Mouse (Mus musculus) kidney, postnatal 14 days (tissue): ENCODE data around the gene Glis1.
A peak's percentile ranks its signal among the peaks of the same experiment; 100 is the strongest.

Experiments
- DNase-seq: peaks from one replicate; pipeline ENCODE4 v3.0.0; 2022; ENCODE audit warnings: mixed read lengths

The Glis1 gene

DNA sequence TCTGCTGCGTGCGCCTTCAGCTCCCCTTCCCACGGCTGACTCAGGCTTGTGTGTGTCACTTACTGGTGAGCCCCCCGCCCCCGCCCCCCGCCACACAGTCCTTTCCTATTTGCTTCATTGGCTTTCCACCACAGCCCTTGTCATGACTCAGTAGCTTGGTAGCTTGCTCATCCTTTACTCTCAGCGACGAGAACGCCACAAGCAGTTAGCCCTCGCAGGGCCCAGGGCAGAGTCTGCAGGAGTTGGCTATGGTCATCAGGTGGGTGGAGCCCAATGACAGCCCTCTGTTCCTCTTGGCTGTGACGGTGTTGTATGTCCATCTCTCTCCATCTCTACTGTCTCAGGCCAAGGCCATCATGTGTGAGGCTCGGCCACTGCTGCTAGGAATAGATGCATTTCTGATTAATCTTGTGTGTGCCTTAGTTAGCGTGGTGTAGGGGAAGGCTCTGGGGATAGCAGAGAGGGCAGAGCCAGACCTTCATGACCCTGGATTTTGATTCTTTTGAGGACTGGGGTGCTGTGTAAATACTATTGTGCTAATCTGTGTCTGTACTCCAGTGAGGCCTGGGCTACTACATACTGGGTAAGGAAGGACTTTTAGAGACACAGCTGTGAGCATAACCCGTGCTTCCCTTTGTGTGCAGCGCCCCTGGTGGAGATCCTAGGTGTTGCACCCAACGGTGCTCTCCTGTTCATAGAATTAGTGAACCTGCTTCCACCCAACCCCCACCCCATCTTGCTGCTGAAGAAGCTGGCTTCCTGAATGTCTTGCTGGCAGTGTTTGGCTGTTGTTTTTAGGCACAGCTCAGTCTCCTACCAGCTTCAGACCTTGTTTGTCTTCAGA, 19.0 kb downstream of the Glis1 start:
- DNase-seq: peak; percentile 90

DNA sequence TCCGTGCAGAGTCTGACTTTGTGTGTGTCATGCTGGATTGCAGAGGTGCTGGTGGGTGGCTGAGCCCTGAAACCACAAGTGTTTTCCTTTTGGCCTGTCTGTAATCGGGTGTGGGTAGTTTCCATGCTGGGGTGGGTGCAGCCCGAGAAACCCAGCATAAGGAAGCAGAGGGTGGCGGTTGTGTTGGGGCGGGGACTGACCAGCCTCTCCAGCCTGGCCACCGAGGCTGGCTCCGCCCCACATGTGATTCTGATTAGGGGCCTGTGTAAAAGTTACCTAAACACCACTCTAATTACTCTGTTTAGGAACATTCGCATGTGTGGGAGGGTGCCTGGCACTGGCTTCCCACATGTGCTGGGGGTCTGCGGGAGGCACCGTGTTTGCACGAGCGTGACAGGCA, 23.2 kb downstream of the Glis1 start:
- DNase-seq: no peak

DNA sequence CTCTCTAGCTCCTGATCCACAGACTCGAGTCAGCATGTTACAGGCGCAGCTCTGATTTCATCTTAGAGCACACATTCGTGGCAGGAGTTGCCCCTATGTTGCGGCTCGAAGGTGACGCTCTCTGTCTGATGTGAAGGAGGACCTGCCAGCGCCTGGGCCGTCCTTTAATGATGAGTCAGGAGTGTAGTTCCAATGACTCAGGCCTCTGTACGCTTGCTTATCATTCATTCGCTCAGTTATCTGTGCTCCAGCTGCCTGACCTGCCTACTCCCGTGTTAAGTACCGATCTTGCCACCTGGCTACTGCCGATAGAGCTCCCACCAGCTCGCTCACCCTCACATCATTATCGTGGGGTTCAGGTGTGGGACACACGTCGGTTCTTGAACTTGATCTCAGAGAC, 24.5 kb downstream of the Glis1 start:
- DNase-seq: no peak

DNA sequence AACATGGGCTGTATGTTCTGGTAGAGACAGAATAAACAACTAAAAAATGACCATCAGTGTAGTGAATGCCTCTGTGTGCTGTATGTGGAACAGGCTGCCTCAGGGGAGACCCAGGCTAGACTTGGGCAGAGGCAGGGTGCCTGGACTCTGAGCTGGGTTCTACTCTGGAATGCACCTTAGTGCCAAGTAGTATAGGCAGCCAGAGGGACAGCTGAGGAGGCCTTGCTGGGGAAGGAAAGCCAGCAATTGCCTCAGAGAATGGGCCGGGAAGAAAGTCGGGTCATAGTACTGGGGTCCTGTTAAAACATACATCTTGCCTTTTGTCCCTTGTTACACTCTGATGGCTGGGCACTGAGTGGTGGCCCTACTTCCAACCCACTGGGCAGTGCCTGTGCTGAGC, 25.1 kb downstream of the Glis1 start:
- DNase-seq: peak; percentile 41

DNA sequence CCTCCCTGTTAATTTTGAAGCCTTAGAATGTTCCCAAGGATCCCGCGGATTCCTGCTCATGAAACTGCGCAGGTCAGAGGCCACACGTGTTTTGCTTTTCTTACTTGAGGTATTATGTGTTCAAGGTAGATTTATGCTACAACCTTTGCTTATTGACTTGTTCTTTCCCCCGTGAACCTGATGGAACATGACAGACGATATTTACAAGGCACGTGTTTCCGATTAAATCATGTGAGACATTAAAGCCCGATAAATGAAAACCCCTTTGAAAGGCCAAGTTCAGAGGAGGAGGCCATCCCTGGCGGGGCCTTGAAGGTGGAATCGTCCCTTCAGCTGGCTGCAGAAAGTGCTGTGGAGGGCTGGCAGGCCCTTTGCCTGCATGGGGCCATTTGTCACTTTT, 26.1 kb downstream of the Glis1 start:
- DNase-seq: no peak

DNA sequence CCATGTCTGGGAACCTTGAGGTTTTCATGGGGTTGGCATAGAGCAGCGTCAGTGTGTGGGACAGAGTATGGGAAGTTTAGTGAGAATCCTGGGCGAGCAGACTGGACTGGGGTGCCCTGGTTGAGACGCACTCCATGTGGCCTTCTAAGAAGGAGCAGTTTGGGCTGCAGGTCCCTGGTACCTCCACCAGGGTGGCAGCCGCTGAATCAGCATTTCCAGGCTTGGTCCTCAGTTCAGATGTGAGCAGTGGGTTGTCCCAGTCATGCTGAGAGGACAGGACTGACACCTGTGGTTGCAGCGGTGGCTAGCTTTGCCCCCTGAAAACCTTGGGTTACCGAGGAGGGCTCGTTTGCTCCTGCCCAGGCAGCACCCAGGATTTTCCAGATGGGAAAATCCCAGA, 33.4 kb downstream of the Glis1 start:
- DNase-seq: peak; percentile 14

DNA sequence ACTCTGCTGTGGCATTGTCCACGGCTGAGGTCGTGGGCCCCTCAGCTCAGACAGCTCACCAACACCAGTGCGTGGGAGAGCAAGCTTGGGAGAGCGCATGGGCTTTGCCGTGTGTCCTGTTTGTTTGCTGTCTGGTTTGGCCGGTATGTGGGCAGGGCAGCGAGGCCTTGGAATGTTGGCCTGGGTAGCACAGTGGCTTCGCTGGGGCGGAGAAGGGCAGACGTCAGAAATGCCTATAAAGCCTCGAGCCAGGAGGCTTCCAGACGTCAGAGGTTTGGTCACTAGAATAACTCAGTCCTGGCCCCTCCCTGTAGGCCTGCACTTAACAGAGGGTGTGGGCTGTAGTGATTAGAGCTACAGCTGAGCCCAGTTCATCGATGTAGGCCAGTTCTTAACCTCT, 33.9 kb downstream of the Glis1 start:
- peak; percentile 60 for DNase-seq

DNA sequence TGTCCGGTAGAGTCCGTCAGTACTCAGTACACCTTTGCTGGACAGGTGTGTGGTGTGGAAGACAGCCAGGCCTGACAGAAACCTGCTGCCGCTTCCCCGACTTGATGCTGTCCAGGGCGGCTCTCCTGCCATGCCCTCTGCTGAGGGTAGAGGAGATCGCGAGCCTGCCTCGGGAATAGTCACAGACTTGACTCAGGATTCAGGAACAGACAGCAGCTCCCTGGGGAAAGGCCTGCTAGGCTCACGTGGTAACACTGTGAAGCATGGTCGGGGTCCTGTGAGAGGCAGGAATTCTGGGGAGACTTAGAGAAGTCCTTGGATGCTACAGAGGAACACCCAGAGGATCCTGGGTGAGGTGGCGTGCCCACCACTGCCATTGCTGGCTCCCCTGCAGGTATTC, 34.4 kb downstream of the Glis1 start:
- DNase-seq: no peak

DNA sequence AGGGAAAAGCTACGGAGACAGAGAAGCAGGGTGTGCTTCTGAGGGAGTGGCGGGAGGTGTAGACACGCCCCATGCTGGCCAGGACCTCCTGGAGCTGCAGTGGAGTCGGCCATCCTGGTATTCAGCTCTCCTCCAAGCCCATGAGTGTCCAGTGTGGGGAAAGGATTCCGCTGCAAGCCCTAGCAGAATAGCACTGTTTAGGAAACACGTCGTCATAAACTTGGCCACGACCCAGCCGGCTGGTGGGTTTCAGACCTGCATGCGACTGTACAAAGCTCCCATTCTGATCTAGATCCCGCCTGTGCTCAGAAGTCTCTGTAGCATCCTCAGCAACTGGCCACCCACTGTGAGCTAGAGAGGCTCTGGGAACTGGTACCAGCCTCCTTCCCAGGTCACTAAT, 41.9 kb downstream of the Glis1 start:
- no peak for DNase-seq

DNA sequence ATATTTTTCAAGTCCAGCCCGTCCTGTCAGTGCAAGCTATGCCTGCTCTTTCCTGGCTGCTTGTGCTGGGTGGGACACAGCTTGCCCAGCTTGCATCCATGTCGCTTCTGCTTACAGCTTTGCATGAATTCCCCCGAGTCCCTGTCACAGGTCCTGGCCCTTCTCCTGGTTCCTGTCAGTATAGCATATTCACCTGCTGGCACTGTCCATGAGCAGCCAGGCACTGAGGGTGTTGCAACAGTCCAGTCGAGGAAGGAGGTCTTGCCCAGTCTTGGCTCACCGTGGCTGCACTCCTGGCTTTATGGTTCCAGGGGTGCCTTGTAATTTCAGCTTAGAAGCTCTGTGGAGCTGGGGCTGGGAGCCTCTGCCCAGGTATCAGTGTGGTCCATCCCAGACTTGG, 44.6 kb downstream of the Glis1 start:
- DNase-seq: no peak

DNA sequence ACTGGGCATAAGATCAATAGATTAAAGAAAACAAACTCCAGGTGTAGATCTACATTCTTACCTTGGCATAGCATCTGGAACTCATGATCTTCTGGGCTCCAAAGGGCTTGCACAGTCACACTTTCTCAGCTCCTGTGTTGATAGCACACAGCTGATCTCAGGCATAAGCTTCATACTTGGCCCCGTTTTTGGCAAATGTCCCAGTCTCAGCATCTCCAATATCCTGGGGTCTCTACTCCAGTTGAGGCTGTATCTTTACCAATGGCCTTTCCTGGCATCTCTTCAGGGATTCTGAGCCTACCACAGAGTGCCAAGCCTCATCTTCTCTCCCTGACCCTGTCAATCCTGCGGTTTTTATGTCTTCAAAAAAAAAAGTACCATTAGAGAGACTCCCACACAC, 48.1 kb downstream of the Glis1 start:
- DNase-seq: no peak

DNA sequence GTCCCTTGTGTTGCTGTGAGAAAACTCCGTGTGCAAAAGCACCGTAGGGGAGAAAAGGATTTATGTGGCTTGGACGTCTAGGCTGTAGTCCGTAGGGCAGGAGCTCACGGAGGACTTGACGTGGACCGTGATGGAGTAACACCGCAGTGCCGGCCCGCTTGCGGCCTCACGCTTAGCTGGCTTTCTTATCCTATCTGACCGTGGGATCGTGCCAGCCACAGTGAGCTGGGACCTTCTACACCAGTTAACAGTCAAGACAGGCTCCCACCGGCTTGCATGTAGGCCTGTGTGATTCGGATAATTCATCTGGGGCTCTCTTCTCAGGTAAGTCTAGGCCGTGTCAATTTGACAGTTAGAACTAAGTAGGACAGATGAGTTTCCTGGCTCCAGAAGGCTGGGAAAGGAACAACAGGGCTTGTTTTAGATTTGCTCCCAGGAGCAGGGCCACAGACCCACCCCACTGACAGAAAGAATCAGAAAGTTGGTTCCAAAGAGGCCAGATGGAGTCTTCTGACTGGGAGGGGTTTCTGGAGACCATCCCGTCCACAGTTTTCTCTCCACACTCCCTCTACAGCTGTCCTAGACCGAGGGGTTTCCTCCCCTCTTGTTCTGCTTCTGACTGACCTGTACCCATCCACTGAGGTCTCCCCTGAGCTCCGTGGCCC, 49.3 kb downstream of the Glis1 start:
- no peak for DNase-seq

DNA sequence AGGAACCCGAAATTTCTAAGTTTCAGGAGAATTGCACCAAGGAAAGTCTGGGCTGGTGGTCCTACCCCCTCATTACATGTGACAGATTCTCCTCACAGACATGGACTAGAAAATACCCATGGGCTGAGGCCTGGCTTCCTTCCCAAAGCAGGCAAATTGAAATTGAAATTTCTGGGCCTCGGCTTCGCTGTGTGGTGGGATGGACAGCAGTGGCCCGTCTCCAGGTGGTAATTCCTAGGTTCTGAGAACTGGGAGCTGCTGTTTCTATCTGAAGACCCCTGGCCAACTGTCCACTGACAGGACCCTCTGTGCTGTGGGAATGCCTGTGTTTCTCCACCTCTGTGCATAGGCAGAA, 49.8 kb downstream of the Glis1 start:
- no peak for DNase-seq

DNA sequence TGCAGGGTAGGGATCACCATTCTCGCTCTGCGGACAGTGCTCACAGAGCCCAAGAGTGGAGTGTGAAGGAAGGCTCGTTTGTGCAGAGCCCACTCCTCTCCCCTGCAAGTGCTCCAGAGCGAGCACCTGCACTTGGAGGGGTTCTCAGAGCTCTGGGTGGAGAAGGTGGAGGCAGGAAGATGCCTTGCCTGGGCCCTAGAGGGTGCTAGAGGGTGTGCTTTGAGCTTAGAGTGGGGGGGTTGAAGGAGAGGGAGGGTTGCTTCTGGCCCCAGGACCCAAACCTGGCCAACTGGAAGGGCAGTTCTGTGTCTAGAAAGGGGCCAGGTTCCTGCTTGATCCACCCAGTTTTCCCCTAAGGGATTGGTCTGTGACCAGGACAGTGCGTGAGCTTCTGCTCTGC, 51.5 kb downstream of the Glis1 start:
- no peak for DNase-seq

DNA sequence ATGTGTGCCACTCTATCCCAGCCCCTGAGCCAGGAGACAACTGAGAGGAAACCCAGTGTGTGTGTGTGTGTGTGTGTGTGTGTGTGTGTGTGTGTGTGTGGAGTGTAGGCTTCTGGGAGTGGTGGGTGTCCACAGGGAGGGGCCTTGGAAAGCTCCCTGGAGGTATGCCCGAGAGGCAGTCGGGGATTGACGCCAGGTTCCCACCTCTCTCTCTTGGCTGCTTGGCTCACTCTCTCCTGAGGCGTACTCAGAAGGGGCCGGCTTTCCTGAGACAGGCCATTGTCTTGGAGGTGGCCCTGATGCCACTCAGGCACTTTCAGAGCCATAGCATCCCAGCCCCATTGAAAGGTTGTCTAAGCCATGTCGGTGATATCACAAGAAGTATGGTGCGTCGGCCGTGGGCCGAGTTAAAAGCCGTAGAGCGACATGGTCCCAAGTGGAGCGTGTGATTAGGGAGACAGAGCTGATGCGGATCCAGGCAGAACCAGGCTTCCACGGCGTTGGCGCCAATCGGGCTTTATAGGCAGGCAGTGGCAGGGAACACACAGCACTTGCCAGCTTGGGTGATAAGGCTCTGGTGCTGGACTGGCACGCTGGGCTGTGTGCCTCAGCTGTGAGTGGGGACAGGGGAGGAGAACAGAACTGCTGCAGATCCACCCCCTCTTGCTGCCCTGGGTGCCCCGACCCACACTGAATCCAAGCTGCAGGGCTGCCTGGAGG, 54.9 kb downstream of the Glis1 start:
- DNase-seq: no peak

DNA sequence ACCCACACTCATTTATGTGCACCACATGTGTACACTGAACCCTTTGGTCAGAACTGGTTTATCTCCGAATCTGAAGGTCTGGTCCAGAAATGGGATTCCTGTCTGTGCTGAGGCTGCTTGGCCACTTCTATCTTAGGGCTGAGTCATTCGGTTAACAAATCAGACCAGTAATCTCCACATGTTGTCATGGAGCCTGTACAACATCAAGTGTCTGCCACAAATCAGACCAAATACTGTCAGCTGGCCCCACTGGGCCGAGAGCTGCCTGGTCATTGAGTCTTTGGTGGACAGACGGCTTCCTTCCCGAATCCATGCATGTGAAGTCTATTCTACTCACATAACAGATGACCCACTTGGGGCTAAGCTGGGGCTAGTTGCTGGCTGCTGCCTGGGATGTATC, 58.6 kb downstream of the Glis1 start:
- no peak for DNase-seq

DNA sequence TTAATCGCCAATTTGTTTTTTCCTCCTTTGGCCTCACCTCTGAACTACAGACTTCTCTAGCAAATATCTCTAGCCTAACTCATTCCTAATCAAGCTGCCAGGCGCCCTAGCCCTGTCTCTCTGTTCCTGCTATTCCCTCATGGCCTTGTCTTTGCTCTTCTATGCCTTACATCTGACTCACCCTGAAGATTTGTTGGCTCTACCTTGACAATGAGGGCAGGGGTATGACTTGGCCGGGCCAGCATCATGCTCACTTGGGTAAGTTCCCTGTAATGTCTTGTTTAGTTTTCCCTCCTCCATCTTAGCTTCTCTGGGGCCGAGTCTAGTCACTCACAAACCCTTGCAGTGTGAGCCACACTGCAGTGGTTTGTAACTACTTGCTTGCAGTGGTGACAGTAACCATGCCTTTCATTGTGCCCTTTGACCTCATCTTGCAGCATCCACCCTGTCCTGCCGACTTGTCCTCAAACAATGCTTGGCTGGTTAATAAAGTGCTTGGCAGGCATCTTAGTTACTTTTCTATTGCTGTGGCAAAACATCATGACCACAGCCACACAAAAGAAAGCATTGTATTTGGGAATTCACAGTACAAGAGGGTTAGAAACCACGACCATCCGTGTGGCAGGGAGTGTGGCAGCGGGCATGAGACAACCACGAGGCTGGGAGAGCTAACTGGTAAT, 61.5 kb downstream of the Glis1 start:
- no peak for DNase-seq

DNA sequence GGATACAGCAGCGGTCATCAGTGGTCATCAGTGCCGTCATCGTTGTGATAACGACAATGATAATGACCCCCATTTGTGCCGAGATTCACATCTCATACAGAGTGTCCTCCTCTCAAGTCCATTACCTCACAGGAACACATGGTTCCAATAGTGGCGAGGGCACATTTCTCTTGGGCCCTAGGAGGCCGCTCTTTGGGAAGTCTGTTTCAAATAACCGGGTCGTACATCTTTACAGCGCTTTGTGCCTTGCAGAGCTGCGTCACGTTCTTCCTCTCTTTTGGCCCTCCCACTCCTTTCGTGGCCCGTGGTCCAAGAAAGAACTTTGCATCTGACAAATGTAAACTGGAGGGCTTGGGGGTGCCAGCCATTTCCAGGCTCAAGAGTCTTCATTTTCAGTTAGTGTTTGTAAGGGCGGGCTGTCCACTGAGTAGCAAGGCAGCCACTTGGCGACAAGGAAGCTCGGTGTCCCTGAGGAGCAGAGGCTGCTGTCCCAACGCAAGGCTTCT, 63.1 kb downstream of the Glis1 start:
- no peak for DNase-seq

DNA sequence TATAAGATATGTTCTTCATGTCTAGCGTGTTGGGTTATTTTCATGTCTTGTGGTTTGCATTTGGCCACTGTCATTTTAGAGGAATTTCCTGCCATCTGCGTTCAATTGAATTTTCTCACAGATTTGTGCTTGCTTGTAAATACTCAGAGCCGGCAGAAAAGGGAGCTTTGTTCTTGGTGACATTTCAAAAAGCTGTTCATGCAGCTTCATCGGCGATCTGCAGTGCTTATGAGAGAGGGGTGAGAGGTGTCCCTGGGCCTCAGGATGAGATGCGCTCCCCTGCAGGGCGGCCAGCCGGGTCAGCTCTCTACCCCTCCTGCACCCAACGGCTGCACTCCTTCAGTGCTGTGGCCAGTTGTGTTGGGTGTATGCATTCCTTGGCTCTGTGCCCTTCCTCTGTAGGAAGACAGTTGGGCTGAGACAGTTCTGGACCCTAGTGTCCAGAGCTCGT, 68.2 kb downstream of the Glis1 start:
- peak; percentile 44 for DNase-seq

DNA sequence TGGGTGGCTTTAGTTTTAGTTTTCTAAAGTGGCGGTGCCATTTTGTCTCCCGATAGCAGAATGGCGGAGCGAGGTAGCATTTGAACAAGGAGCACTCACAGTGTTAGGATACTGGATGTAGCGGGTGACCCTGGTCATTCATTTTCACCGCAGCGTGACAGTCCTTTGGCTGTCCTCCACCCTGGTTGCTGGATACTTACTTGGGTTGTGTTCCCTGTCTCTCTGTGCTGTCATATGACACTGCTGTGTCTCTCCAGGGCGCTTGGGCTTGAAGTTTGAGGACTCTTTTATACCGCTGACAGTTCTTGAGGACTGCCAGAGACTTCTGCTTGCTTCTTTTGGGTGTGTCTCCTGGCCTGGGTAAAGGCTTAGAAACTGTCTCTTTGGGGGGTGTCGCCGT, 80.6 kb downstream of the Glis1 start:
- no peak for DNase-seq

DNA sequence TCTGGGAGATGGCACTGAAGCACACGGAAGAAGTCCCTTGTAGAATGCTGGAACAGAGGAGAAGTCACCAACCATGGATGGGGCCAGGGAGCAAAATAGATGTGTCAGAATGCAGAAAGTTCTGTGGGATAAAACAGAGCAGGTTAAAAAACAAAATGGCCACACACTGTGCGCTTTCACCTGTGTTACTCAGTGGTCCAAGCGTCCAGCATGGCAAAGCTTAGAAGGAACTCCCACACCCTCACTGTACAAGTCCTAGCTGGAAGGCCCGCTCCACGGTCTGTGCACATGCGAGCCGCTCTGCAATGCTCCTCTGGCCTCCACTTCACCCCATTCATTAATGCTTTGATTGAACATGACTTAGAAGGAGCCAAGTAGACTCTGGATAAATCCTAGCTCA, 81.2 kb downstream of the Glis1 start:
- no peak for DNase-seq

DNA sequence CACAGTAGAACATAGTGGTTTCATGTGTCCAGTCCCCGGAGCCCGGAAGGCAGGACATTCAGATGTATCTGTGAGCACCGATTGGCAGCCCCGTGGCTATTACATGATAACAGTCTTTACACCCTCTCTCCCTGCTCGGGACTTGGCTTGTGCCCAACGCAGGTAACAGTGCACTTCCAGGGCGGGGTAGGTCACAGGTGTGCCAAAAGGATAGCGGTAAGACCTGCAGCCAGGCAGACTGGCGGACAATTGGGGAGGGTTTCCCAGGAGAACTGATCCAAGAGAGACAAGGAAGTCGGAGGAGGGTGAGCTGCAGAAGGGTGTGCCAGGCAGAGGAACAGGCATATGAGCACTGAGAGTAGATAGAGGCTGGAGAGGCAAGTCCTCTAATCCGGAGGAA, 84.4 kb downstream of the Glis1 start:
- no peak for DNase-seq

DNA sequence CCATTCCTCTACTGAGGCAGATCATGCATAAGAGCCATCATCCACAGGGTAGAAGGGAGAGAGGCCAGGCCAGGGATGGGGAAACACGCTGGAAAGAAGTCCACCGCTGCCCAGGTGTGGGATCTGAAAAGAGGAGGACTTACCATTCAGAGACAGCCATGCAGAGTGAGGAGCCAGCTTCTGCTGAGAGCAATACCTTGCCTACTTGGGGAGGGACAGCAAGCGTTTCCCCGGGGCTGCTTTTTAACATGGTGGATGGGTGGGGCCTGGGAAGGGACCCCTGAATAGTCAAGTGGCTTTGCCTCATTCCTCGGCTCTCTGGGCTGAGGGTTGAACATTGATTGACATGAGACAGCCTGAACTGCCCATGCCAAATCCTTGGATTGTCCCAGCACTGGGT, 85.7 kb downstream of the Glis1 start:
- DNase-seq: no peak
